Mouse (Mus musculus) cerebellum, adult 11 months (tissue): ENCODE results near the gene Sort1.
"Not testable (repeated sequence)": the region's sequence is repeated elsewhere in the genome, so short reads cannot be mapped to it uniquely, and the experiment has no call there.

Experiments used
- DNase-seq: peaks from one replicate; pipeline ENCODE4 v3.0.0; 2022

Sort1 gene

DNA sequence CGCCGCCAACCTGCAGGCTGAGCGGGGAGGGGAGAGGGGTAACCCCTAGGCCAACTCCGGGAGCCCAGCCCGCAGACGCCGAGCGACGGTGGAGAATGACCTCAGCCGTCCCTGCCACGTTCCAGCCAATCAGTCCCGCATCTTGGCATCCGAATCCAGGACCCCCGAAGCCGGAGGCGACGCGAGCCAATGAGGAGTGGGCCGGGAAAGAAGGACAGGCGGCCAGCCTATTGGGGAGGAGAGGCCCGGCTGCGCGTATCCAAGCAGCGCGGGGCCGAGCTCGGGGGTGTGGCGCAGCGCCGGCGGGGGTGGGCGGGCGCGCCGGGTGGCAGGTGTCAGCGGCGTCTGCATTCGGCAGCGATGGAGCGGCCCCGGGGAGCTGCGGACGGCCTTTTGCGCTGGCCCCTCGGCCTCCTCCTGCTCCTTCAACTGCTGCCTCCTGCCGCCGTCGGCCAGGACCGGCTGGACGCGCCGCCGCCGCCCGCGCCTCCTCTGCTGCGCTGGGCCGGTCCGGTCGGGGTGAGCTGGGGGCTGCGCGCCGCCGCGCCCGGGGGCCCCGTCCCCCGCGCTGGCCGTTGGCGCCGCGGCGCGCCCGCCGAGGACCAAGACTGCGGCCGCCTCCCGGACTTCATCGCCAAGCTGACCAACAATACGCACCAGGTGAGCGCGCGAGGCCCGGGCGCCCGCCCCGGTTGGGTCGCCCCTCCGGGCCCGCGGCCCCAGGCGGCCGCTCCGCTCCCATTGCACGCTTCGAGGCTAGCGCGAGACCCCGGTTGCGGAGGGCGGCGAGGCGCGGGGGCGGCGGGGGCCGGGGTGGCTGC lies at the start of gene Sort1:
TSS of gene Sort1 (plus strand) at position 302 of the 821 bp plus-strand sequence.
- peak; percentile 76 for DNase-seq

DNA sequence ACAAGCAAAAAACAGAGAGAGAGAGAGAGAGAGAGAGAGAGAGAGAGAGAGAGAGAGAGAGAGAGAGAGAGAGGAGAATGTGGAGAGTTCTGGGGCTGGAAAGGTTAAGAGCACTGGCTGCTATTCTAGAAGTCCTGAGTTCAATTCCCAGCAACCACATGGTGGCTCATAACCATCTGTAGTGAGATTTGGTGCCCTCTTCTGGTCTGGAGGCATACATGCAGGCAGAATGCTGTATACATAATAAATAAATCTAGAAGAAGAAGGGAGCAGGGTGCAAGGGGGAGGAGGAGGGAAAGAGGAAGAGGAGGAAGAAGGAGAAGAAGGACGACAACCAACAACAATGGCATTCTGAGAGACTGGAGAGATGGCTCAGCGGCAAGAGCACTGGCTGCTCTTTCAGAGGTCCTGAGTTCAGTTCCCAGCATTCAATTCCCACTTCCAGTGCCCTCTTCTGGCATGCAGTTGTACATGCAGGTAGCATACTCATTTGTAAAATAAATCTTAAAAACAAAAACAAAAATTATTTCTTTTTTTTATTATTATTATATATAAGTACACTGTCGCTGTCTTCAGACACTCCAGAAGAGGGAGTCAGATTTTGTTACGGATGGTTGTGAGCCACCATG lies 46.3 kb upstream of the Sort1 start:
- not testable (repeated sequence) for DNase-seq

DNA sequence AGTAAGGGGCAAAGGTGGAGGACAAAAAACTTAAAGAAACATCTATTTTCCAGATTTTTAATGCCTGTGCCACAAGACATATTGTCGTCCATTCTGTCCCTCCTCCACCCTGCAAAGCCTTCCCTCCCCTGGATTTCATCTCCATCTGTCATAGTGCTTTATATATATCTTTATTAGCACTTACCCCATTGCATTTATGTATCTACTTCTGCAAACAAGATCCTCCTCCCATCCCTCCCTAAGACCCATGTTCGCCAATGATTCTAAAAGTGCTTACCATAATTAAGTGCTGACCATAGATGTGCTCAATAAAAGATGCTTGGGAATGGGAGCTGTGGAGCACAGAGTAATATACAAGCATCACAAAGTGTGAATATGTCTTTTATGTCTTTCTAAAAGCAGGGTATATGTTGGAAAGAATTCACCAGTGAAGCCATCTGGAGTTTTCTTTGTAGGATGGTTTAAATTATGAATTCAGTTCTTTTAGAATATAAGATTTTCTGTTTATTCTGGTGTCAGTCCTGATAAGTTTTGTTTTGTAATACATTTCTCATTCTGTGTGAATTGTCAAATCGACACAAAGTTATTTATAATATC lies 42.5 kb upstream of the Sort1 start:
- DNase-seq = no peak

DNA sequence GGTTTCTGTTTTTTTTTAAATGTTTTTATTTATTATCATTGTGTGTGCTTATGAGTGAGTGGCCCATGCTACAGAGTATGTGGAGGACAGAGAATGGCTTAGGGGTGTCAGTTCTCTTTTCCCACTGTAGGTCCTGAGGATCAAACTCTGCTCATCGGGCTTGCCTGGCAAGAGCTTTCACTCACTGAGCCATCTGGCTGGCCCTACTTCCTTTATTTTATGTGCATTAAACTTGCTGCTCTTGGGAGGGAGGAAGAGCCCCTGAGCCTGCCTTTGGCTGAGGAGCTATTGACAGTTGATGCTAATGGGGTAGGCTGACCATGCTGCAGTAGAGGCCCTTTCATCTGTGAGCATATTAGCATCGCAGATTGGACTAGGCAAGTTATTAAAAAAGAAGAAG lies 37.0 kb upstream of the Sort1 start:
- DNase-seq = no peak

DNA sequence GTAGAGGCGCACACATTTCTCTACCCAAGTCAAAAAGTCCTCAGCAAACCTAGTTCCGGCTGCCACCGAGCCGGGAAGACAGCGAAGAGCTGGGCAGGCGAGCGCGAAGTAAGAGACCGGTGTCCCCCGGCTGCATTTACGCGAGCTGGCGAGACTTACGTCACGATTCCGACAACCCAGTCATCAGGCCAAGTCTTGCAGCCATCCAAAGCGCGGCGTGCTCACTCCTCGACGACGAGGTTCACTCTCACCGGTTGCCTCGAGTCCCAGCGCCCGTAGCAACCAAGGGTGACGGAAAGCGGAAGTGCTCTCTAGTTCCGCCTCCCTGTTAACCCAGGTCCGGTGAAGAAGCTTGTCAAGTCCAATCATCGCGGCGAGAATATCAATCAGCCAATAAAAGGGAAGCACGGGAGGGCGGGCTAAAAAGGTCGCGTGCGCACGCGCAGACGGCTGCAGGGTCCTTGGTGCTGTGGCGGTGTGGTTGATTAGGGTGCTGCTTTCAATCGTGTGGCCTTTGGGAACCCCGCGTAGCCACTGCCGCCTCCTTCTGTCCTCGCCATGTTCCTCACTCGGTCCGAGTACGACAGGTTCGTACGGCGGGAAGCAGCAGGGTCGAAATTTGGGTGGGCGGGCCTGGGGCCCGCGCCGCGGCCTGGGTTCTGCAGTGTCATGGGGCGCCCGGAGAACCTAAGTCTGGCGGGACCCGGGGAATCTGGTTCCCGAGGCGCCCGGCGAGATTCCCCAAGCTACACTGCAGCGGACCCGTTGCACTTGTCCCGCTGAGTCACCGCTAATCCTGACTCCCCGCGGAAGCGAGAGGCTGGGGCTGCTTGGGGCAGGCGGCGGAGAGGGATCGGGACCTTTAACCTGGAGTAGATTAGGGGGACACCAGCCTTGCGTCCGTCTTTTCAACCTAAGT lies 26.9 kb upstream of the Sort1 start, which contains the start of gene Psma5:
TSS of gene Psma5 (plus strand) at position 208 of the 919 bp plus-strand sequence.
- peak; percentile 93 for DNase-seq

DNA sequence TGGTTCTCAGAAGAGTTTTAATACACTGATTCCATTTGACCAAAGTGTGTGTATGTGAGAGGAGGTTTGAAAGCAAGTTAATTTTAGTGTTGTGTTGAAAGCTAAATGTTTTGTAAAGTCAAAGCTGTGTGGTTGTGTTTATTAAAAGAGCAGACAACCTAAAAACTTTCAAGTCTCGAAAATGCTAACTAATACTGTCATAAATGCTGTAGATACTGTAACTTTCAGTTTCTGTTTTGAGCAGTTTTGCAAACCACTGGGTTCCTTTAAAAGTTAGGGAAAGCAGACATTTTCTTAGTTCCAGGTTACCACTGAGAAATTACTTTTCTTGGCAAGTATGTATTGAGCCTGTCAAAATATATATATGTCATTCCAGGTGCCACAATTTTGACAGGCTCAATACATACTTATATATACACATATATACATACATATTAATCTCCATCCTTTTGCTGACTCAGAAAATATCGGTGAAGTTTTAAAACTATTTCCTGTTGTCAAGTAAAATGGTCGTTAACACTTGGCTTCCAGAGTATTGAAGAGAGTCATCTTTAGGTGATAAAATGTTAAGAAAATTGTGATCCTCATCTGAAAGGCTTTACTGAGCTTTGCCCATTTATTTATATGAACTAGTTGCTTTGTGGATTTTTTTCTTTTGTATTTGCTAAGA lies 25.9 kb upstream of the Sort1 start:
- DNase-seq = no peak

DNA sequence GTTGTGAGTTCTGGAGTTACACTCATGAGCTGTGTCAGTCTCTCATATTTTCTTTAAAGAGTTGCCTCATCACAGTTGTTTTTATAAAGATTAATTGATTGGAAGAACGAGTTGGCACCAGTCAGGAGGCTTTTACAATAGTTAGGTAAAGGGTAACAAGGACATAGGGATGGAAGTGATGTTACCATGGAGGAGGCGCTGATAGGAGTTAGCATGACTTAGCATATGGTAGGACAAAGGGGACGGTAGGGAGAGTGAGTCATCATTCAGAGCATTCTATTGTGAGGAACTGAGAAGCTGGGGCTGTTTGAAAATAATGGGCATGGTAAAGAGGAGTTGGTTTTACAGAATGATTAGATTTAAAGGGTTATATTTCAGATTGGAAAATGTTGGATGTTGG lies 24.6 kb upstream of the Sort1 start:
- DNase-seq = no peak

DNA sequence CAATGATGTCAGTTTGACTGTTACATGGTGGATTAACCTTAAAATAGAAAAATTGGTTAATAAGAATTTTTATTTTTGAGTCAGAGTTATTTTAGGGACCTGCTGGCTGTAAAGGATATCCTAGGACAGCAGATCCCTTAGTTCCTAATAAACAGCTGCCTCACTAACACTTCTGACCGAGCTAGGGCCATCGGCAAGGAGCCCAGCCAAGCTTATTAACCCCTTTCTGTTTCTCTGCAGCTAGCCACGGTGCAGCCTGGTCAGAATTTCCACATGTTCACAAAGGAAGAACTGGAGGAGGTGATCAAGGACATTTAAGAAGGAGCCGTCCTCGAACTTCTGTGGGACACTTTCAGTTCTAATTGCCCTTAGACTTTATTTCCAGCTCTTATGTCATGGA lies 4.4 kb upstream of the Sort1 start:
- not testable (repeated sequence) for DNase-seq

DNA sequence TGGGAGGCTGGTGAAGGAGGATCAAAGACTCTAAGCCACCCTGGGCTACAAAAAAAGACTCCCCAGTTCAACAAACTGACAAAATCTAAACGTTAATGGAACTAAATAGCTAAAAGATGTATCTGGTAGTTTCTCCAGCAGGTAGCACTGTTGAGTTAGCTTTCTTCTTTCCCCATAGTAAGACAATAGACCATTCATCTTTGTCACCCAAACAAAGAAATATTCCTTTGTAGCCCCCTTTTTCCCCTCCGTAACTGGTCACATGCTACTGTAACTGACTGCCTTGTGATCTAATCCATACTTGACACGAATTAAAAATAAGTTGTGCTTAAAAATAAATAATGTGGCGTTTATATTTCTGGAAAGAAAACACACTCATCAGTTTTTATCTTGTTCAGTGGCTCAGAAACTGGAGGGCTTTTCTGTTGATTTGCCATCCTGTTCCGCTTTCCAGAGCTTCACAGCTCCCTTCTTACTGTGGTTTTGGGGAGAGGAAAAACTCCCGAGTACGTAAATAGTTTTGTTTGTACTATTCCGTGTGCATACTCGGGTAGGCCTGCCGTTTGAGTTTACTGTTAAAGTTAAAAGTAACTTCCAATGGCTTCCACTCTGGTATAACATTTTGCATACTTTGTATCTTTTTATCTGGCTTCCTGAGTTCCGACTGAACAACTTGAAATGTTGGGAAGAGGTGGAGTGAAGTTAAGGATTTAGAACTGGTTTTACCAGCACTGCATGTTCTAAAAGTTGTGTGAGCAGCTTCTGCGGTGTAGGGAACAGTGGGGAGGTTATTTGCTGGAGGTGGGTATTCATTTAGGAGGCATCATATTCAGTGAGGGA lies 1.3 kb upstream of the Sort1 start:
- DNase-seq = no peak

DNA sequence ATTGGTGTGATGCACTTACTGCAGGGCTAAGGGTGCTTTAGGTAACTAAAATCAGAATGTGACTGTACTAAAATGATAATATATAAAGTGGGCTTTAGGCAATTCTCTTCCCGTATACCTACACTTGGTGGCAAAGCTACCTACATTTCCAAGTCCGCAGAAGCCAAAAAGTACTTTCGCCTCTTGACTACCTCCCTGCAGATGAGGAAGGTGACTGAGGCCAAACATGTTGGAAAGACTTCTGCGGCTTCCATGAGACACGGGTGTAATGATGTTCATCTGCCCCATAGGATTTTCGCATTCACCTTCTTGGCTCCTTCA lies 681 bp upstream of the Sort1 start:
- no peak for DNase-seq

DNA sequence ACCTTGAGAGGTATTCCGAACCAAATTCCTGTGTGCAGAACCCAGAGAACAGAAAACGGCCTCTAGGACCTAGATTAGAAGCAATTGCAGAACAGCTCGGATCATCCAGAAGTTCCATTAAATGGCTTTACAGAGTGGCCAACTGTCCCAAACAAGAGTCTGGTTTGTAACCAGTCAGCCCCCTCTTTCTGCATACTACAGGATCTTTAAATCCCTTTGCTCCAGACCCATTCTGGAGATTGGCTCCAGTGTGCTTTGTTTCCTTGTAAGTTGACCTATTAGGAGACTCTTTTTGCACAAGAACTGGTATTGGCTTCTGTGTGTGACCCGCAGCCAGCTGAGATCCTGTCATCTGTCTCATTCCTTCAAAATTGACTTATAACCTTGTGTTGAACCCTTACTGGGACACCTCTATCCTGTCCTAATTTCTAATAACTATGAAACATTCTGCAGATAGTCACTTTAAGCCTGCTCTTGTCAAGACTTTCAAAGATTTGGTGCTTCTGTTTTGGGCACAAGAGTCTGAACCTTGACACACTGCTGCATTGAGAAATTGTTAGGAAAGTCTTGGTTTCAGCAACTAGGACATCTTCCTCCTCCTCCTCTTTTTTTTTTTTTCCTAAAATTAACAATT lies 1.3 kb downstream of the Sort1 start:
- no peak for DNase-seq

DNA sequence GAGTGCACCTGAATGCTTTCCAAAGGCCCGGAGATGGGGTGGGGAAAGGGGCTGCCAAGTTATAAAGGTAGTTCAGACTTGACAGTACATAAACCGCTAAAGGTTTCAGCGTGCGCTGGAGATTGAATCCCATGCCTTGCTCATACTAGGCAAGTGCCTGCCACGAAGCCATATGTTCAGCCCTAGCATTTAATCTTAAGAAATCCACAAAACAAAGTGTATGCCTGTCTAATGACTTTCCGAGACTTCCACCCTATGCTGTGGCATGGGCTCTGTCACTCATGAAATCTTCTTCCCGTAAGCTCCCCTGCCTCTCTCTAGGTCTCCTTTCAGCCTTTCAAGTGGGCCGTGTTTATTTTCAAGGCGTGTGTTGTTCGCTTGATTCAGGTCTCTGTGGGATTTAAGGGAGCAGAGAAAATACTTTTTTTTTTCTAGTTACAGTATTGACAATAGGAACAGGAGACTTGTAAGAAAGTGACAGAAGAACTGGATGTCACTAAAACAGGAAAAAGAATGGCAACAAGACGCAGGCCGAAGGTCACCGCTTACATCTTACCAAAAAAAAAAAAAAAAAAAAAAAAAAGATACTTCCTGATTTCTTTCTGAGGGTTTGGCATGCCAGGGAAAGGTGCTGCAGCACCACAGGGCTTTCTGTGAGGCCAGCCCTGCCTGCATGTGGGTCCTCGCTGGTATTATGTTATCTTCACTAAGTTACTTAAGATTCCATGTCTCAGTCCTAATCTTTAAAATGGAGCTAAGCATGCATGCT lies 3.0 kb downstream of the Sort1 start:
- no peak for DNase-seq

DNA sequence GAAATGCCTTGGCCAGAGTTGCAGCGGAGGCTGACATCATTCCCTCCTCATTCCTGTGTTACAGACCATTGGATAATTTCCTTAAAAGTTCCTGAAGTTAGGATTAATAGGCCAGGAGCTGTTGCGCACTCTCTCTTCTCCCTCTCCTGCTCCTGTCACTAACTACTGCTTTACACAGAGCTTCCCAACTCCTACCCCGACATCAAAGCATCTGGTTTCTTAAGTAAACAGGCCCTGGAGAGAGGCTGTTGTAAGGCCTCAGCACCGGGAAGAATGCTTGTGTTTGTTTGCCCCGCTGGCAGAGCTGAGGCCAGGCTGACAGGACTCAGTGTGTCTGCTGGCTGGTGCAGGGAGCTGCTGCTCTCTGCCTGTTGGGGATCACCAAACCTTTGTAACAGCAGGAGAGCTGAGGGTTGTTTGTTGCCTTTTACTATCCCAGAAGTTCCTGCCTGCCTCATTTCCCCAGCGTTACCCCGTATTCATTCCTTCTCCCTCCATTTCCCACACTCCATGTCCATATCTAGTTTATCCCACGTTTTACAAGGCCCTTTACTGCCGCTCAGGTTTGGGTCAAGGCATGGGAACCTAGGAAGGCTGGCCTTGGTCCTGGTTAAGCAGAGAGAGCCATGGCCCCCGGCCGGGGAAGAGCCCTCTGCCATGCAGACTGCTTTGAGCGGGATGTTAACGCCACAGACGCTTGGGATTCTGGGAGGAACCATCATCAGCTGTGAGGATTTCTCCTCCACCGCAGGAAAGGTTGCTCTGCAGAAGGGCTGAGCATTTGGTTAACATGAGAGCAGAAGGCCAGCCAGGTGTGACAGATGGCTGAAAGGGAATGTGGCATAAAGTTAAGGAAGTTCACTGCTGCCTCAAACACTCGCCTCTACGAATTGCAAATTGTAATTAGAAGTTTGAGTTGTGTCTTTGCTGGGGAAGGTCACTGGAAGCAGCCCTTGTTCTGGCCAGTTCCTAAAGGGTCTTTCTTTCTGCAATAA lies 4.2 kb downstream of the Sort1 start:
- DNase-seq = no peak

DNA sequence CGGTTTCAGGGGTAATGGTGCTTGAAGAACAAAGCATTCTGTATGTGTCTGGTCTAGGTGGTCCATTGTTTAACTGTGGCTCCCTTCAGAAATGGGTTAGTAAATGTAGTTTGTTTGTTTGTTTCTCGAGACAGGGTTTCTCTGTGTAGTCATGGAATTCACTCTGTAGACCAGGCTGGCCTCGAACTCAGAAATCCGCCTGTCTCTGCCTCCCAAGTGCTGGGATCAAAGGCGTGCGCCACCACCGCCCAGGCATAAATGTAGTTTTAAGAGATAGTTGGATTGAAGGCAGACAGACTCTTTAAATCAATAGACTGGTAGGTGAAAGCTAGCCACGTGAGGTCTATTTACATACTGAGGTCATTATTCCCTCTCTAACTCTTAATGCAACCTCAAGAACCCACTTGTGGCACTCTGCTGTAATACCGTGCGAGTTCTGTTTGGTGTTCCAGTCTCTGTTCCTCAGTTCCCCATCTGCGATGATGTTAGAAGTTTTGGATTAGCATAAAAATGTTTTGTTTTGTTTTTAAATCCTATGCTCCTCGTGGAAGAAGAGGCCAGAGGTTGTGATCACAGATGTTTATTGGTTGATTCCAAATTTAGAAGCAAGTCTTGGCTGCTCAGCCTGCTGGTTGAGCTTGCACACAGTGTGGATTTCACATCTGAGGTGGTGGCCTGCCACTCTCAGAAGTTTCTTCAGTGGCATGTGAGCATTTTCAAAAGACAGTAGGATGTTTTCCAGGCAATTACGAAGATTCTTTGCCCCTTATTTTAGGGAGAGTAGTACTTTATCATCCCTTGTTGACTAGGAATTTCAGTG lies 5.6 kb downstream of the Sort1 start:
- no peak for DNase-seq

DNA sequence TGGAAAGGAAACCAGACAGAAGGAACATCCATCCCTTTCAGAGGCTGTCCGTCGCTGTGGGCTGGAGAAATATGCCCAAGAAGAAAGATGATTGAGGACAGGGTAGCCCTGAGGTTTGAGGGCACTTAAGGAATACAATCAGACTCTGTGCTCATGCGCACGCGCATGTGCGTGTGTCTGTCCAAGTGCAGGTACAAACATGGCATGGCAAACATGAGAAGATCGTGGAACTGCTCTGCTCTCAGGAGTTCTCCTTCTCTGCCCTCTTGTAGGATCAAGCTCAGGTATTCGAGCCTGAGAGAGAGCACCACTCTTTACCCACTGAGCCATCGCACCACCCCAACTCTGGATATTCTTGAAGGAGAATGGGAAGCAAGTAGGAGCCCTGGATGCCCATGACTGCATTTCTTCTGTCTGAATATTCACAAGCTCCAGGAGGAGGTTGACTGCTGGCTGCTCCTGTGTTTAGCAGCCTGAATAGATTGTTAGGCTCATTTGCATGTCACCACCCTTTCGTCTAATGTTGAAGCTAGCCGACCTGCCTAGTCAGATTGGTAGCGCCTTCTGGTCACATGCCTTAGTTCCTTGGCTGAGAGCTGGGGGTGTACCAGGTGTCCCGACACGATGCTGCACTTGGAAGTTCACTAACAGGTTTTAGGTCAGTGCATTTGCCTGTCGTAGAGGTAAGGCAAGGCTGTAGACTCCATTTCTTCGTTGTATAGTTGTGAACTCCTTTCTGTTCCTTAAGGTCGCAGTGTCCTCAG lies 7.3 kb downstream of the Sort1 start:
- DNase-seq = no peak

DNA sequence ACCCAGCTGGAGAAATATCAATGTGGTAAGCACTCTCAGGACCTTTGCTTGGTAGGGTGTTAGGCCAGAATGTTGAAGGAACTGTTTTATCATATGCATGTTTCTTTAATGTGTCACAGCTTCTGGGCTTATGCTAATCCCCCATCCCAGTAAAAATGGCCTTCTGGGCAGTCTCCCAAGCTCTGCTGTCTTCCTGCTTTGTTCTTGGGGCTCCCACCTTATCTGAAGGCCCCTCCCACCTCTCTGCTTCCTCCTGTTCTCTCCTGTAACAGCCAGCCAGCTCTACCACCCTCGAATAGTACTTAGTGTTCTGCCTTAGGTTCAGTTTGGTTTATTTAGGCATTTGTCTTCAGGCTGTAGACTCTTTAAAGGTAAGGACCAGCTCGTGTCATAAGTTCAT lies 10.5 kb downstream of the Sort1 start:
- DNase-seq = no peak
